Mouse (Mus musculus) heart, adult 2 months (tissue): ENCODE measurements at regions not wholly inside any gene's neighbourhood (a gene's known extent, or its start where the extent isn't known, plus 50 kb on each side); places are given as distances from the start of the nearest gene placed in this dataset.

ENCODE experiments used
- DNase-seq, 2 experiments: peaks; one replicate each; pipeline ENCODE4 v3.0.0; 2021
- H3K27ac ChIP-seq: fragments of 200-600 bp; 2 replicates; pipeline ENCODE4 v1.8.1; 2022
- H3K27me3 ChIP-seq: fragments of 200-500 bp; 2 replicates; pipeline ENCODE4 v1.6.1; 2012; ENCODE audit warnings: mild to moderate bottlenecking, low read length, inconsistent platforms, mixed read lengths; ENCODE audit not compliant: control insufficient read depth, insufficient read depth
- H3K36me3 ChIP-seq: fragments of 200-500 bp; 2 replicates; pipeline ENCODE4 v1.6.1; 2012; ENCODE audit warnings: low read length, inconsistent platforms; ENCODE audit not compliant: control insufficient read depth, insufficient read depth
- H3K4me1 ChIP-seq: fragments of 200-500 bp; 2 replicates; pipeline ENCODE4 v1.6.1; 2011; ENCODE audit warnings: low read length; ENCODE audit not compliant: control insufficient read depth, insufficient read depth
- H3K4me3 ChIP-seq: fragments of 200-600 bp; 2 replicates; pipeline ENCODE4 v1.8.1; 2022
- H3K79me2 ChIP-seq: fragments of 200-500 bp; replicated peaks from 2 replicates; pipeline ENCODE4 v1.6.1; 2012; ENCODE audit warnings: mild to moderate bottlenecking, inconsistent platforms, low read length, moderate library complexity, mixed read lengths; ENCODE audit not compliant: control insufficient read depth, insufficient read depth
- H3K9ac ChIP-seq: fragments of 200-500 bp; 2 replicates; pipeline ENCODE4 v1.6.1; 2012; ENCODE audit warnings: low read depth, mild to moderate bottlenecking, control low read depth, inconsistent platforms, low read length, mixed read lengths
- CTCF ChIP-seq: fragments of 200-600 bp; IDR thresholded peaks from 2 replicates; pipeline ENCODE4 v1.8.1; 2022; ENCODE audit warnings: antibody characterized with exemption, mild to moderate bottlenecking, moderate library complexity
- EP300 ChIP-seq: fragments of 200-500 bp; IDR thresholded peaks from 2 replicates; pipeline ENCODE4 v1.6.1; 2011; ENCODE audit warnings: low read depth, low read length, control low read depth; ENCODE audit not compliant: insufficient read depth
- POLR2A ChIP-seq: fragments of 200-500 bp; IDR thresholded peaks from 2 replicates; pipeline ENCODE4 v1.6.1; 2011; ENCODE audit warnings: mild to moderate bottlenecking, low read depth, low read length, control low read depth; ENCODE audit not compliant: insufficient read depth
- WGBS: fragments of 180-500 bp; shearing (Covaris S2); methylation state at CpG from one replicate; pipeline ENCODE4 v1.1.7; 2018; 5-methylcytosine and 5-hydroxymethylcytosine counted together
- intact Hi-C: fragments of 180-260 bp; cut with DNase I; formaldehyde crosslinking; loops from one replicate; pipeline ENCODE4 v1.15.1; 2025

DNA sequence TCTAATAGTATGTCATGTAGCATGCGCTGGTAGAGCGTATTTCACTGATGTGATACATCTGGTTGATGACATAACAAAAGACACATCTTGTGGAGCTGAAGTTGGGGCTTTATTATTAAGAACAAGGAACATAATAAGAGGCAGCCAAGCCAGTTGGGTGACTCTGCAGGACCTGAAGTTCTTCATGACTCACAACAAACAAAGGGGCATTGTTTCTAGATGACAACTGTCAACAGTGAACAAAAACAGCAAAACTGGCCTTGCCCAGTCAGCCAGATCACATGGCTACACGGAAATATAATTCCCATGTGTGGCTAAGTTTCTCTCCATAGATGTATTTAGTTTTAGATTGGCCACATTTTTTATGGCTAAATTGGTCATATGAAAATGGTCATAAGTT lies 172.7 kb upstream of the Runx1 start:
- no peaks in the 10 kb centered on the region for H3K36me3 ChIP-seq
- H3K4me3 ChIP-seq: no peak overlapping the region
- no peak for DNase-seq
- no peaks in the 10 kb centered on the region for H3K4me1 ChIP-seq
- no peak overlapping the region for H3K27ac ChIP-seq
- 86% methylated on average over 3 of the region's 3 CpGs for WGBS
- no peaks in the 10 kb centered on the region for H3K79me2 ChIP-seq
- TF ChIP-seq CTCF (no peak), POLR2A (no peak), EP300 (no peak)
- H3K9ac ChIP-seq: no peak overlapping the region
- intact Hi-C loops: no loop called here
- peaks cover 1% of the 10 kb centered on the region; the same call in 1 of the 2 replicates for H3K27me3 ChIP-seq

DNA sequence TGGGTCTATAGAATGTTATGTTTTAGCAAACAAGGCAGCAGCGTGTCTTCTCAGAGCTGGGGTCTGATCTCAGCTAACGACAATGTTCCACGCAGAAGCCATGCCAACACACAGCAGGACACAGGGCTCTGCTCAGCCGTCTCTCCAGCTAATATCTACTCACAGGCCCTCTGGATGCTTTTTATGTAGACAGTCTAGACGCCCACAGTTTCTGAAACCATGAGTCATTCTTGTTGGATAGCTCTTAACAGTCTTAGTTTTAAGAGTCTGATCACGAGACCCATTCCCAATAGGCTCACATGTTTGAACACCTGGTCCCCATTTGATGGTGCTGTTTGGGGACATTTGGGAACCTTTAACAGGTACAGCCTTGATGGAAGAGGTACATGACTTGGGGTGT lies 171.7 kb upstream of the Runx1 start:
- no peak for DNase-seq
- no peak overlapping the region for H3K27ac ChIP-seq
- no peaks in the 10 kb centered on the region for H3K36me3 ChIP-seq
- peaks cover 1% of the 10 kb centered on the region; the same call in 1 of the 2 replicates for H3K27me3 ChIP-seq
- no peaks in the 10 kb centered on the region for H3K4me1 ChIP-seq
- no peak for TF ChIP-seq CTCF
- intact Hi-C loops: no loop called here
- no peak overlapping the region for H3K4me3 ChIP-seq
- 66% methylated on average over 6 of the region's 6 CpGs for WGBS
- no peaks in the 10 kb centered on the region for H3K79me2 ChIP-seq
- H3K9ac ChIP-seq: no peak overlapping the region

DNA sequence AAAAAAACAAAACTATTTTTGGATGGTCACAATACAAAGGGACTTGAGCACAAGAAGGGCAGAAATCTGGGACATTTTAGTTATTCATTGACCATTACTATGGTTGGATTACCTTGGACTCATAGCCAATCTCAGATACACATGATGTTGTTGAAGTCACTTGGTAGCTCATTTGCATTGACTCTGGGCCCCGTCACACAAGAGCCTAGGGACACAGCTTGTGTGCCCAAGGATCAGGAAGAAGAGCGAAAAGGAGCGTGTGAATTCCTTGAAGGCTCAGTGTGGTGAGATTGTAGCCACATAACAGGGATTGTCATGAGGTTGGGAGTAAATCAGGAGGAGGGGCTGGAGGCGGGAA lies 170.0 kb upstream of the Runx1 start:
- Histone ChIP-seq H3K79me2 (no peaks in the 10 kb centered on the region), H3K36me3 (no peaks in the 10 kb centered on the region), H3K9ac (no peak overlapping the region), H3K27ac (no peak overlapping the region), H3K4me3 (no peak overlapping the region), H3K27me3 (peaks cover 1% of the 10 kb centered on the region; the same call in 1 of the 2 replicates), H3K4me1 (no peaks in the 10 kb centered on the region)
- intact Hi-C loops: no loop called here
- TF ChIP-seq CTCF: no peak
- no peak for TF ChIP-seq EP300
- TF ChIP-seq POLR2A: no peak
- no peak for DNase-seq
- 58% methylated on average over 4 of the region's 4 CpGs for WGBS

DNA sequence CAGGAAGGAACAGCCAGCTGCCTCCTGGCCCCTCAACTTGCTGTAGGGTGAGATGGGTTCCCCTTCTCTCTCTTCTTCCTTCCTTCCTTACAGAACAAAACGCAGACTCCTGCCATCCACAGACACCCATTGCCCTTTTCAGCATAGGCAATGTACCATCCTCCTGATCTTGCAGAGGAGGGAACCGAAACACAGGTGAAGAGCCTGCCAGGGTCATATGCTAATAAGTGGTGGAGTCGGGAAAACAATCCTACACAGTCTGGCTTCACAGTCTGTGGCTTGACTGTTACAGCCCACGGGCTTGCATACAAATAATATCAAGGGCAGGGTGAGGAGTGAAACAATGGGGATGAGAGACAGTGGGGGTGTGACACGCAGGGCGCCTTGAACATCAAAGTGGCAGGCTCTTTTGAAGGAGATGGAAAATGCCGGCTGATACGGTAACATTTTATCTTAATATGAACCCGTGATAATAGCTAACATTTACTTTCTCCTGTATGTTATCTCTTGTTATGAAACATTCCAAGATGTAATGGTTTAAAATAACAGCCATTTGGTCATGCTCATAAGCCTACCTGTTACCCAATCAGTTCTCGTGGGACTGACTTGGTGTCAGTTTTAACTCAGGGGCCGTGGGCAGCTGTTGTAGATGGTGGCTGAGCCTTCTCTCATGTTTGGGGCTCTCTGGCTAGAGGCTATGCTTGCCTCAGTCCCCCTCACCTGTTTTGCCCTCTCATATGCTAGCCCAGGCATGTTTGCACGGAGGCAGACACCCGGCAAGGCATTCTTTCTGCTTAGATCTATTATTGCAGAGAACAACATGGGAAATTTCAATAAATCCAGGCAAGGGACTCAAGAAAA lies 169.4 kb upstream of the Runx1 start:
- TF ChIP-seq POLR2A (no peak), EP300 (no peak), CTCF (no peak)
- H3K4me3 ChIP-seq: no peak overlapping the region
- peaks cover 1% of the 10 kb centered on the region; the same call in 1 of the 2 replicates for H3K27me3 ChIP-seq
- H3K79me2 ChIP-seq: no peaks in the 10 kb centered on the region
- no peak for DNase-seq
- H3K36me3 ChIP-seq: no peaks in the 10 kb centered on the region
- H3K9ac ChIP-seq: no peak overlapping the region
- 73% methylated on average over 13 of the region's 13 CpGs for WGBS
- H3K4me1 ChIP-seq: no peaks in the 10 kb centered on the region
- intact Hi-C loops: no loop called here
- H3K27ac ChIP-seq: no peak overlapping the region

DNA sequence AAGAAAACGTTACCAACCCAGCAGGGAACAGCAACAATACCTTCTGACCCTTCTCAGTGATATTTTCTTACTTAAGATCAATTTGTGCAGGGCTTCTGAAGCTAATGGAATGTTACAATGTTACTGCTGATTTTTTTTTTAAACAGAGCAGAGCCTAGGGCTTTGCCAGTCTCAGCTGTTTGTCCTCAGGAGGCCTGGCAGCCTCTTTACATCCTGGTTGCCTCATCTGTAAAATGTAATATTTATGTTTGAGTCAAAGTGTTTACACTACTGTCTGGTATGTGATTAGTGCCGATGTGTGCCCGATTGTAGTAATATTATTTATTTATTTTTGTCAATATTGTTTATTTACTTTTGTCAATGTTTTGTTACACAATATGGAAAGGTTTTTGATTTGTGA lies 166.9 kb upstream of the Runx1 start:
- intact Hi-C loops: no loop called here
- H3K9ac ChIP-seq: no peak overlapping the region
- H3K36me3 ChIP-seq: no peaks in the 10 kb centered on the region
- no peaks in the 10 kb centered on the region for H3K79me2 ChIP-seq
- TF ChIP-seq EP300 (no peak), POLR2A (no peak), CTCF (no peak)
- H3K4me3 ChIP-seq: no peak overlapping the region
- no peak overlapping the region for H3K27ac ChIP-seq
- DNase-seq: no peak
- 43% methylated on average over 3 of the region's 3 CpGs for WGBS
- H3K4me1 ChIP-seq: no peaks in the 10 kb centered on the region
- peaks cover 1% of the 10 kb centered on the region; the same call in 1 of the 2 replicates for H3K27me3 ChIP-seq

DNA sequence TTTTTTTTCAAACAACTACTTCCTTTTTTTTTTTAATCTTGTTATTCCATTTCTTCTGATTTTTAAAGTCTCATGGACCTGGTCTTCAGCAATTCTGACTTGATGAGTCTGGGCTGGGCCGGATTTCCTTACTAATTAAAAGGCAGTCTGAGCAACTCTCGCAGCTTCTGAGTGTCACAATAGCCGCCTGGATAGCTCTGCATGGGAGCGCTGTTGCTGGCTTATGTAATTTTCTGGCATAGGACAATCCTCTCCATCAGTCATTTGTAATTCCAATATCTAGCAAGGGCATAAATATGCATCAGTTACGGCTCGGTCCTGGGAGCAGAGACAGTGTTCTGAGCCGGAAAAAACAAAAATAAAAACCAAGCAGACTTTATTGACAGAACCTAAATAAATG lies 165.5 kb upstream of the Runx1 start:
- Histone ChIP-seq H3K79me2 (no peaks in the 10 kb centered on the region), H3K27me3 (peaks cover 1% of the 10 kb centered on the region; the same call in 1 of the 2 replicates), H3K4me3 (no peak overlapping the region), H3K27ac (no peak overlapping the region), H3K36me3 (no peaks in the 10 kb centered on the region), H3K4me1 (no peaks in the 10 kb centered on the region), H3K9ac (no peak overlapping the region)
- WGBS: 64% methylated on average over 7 of the region's 7 CpGs
- intact Hi-C loops: no loop called here
- DNase-seq: no peak
- TF ChIP-seq POLR2A: no peak
- TF ChIP-seq CTCF: no peak
- no peak for TF ChIP-seq EP300
